Mouse (Mus musculus) liver, postnatal 0 days (tissue): ENCODE measurements around the gene Caln1.

Source experiments
- CTCF ChIP-seq: sonication (generic); IDR thresholded peaks from 2 replicates; pipeline ENCODE4 v1.5.1; 2016; ENCODE audit warnings: antibody characterized with exemption, low read depth
- EP300 ChIP-seq: IDR thresholded peaks from 2 replicates; pipeline ENCODE4 v1.6.1; 2016; ENCODE audit warnings: antibody characterized with exemption, low read depth, mild to moderate bottlenecking

GRCm38 (mm10) chr5:130685911-130686658 is 316.8 kb downstream of the Caln1 start:
- TF ChIP-seq EP300 (no peak), CTCF (no peak)
